Mouse (Mus musculus) G1E (cell line): ENCODE measurements around the gene Skiv2l. TPM values are rescaled to one million over a fixed set of nuclear protein-coding genes. Genes with fewer than 3 reads are reported as not detected.
"Not testable (repeated sequence)": the region's sequence is repeated elsewhere in the genome, so short reads cannot be mapped to it uniquely, and the experiment has no call there.

Experiments
- ATAC-seq: 2 replicates; pipeline ENCODE4 v1.8.0; 2016; ENCODE audit warnings: mild to moderate bottlenecking; ENCODE audit not compliant: insufficient number of reproducible peaks, poor library complexity, low FRiP score, severe bottlenecking; ENCODE audit errors: extremely low read depth
- DNase-seq: peaks from one replicate; pipeline ENCODE4 v3.0.0; 2012; ENCODE audit warnings: low spot score
- H3K27me3 ChIP-seq: 2 replicates; pipeline ENCODE4 v1.6.1; 2012; ENCODE audit warnings: mild to moderate bottlenecking, low read length, inconsistent platforms; ENCODE audit not compliant: insufficient read depth
- H3K36me3 ChIP-seq: replicated peaks from 2 replicates; pipeline ENCODE3; 2012; ENCODE audit warnings: mild to moderate bottlenecking, inconsistent platforms
- H3K4me1 ChIP-seq: 2 replicates; pipeline ENCODE4 v1.6.1; 2012; ENCODE audit warnings: low read depth, low read length, inconsistent platforms, mixed read lengths; ENCODE audit not compliant: insufficient read depth
- H3K4me3 ChIP-seq: 2 replicates; pipeline ENCODE4 v1.5.1; 2012; ENCODE audit warnings: low read depth, mild to moderate bottlenecking, inconsistent platforms, low read length, moderate library complexity, mixed read lengths
- H3K9me3 ChIP-seq: replicated peaks from 2 replicates; pipeline ENCODE4 v1.6.1; 2012; ENCODE audit warnings: inconsistent platforms
- CTCF ChIP-seq: IDR thresholded peaks from 2 replicates; pipeline ENCODE4 v1.5.1; 2012; ENCODE audit warnings: low read depth, low read length, inconsistent platforms, mixed read lengths
- GATA1 ChIP-seq: IDR thresholded peaks from 2 replicates; pipeline ENCODE4 v1.6.1; 2012; ENCODE audit warnings: borderline replicate concordance, low read length, inconsistent platforms, mixed read lengths
- GATA2 ChIP-seq: IDR thresholded peaks from 2 replicates; pipeline ENCODE4 v1.6.1; 2012; ENCODE audit warnings: low read depth, low read length, inconsistent platforms, borderline replicate concordance
- POLR2AphosphoS5 ChIP-seq: IDR thresholded peaks from 2 replicates; pipeline ENCODE4 v1.6.1; 2012; ENCODE audit warnings: low read depth, low read length, inconsistent platforms; ENCODE audit not compliant: insufficient replicate concordance
- TAL1 ChIP-seq: conservative IDR thresholded peaks from 2 replicates; pipeline ENCODE4 v1.6.1; 2012; ENCODE audit warnings: low read depth, low read length, inconsistent platforms, mixed read lengths
- polyA plus RNA-seq: library from polyadenylated mRNA; stranded (reverse); fragments of >175 nt; gene quantifications from 2 replicates; pipeline ENCODE4 v1.2.3, GENCODE M21; 2012
- total RNA-seq, 2 experiments: library from RNA; stranded (forward) in 1 of 2; stranded (reverse) in 1 of 2; fragments of 200-1000 nt in 1 of 2; fragments of >200 nt in 1 of 2; fragmentation: Nextera tagmentation in 1 of 2; gene quantifications; 2 replicates each; pipeline ENCODE4 v1.2.3; 2014 to 2017

Skiv2l gene
- total and polyA plus RNA-seq, 3 experiments = 37.9 to 54.7 (median 45.3) TPM

- TF ChIP-seq CTCF (no peak), GATA1 (no peak), GATA2 (no peak), POLR2AphosphoS5 (no peak), TAL1 (no peak)
- Histone ChIP-seq H3K4me1 (no peaks in the 10 kb centered on the region), H3K36me3 (no peaks in the 10 kb centered on the region), H3K9me3 (no peaks in the 10 kb centered on the region), H3K4me3 (no peak overlapping the region), H3K27me3 (no peaks in the 10 kb centered on the region; the same call in 1 of the 2 replicates)
- no peak for DNase-seq
- no peak for ATAC-seq
These were observed 50.5 kb downstream of the Skiv2l start for GRCm38 (mm10) chr17:34799531-34799925.

- no peaks in the 10 kb centered on the region for H3K4me1 ChIP-seq
- TF ChIP-seq GATA1 = no peak
- TF ChIP-seq TAL1 = no peak
- no peak for TF ChIP-seq POLR2AphosphoS5
- TF ChIP-seq GATA2 = no peak
- TF ChIP-seq CTCF = no peak
- H3K9me3 ChIP-seq = no peaks in the 10 kb centered on the region
- no peak for ATAC-seq
- no peaks in the 10 kb centered on the region for H3K36me3 ChIP-seq
- H3K4me3 ChIP-seq = no peak overlapping the region
- no peaks in the 10 kb centered on the region; the same call in 1 of the 2 replicates for H3K27me3 ChIP-seq
- no peak for DNase-seq
These were observed 51.0 kb downstream of the Skiv2l start for GRCm38 (mm10) chr17:34798866-34799530.

GRCm38 (mm10) chr17:34798071-34798470 lies 51.9 kb downstream of the Skiv2l start:
- not testable (repeated sequence) for DNase-seq, H3K36me3 ChIP-seq, ATAC-seq, H3K4me3 ChIP-seq, H3K4me1 ChIP-seq, H3K9me3 ChIP-seq, H3K27me3 ChIP-seq

DNA sequence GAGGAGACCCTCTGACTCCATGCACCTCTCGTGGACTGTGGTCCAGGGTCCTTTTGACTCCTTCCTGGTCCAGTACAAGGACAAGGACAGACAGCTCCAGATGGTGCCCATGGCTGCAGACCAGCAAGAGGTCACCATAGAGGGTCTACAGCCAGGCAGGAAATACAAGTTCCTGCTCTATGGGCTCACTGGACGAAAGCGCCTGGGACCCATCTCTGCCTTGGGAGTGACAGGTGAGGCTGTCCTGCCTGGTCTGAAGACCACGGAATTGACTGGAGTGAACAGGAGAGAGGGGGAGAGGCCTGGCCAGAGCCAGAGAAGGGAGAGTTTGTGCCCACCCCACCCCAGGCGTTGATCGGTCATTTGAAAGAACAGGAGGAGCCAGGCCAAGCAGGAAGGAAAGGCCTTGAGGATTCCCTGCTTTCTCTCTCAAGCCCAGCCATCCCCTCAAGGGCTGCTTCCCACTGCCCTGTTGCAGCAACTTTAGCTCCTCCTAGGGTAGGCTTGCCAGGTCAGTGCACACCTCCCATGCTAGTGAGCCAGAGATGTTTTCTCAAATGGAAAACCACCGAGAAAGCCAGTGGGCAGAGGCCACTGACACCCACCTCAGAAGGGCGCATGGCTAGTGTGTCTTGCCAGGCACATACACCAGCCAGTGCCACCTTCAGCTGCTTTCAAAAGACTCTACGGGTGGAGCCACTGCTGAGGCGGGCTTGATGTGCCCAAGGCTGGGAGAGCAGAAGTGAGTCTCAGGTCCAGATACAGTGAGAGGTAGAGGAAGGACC lies 52.6 kb downstream of the Skiv2l start:
- not testable (repeated sequence) for ATAC-seq, H3K36me3 ChIP-seq, H3K4me1 ChIP-seq, DNase-seq, H3K4me3 ChIP-seq, H3K27me3 ChIP-seq, H3K9me3 ChIP-seq

- H3K36me3 ChIP-seq = no peaks in the 10 kb centered on the region
- ATAC-seq = no peak
- no peaks in the 10 kb centered on the region for H3K4me1 ChIP-seq
- no peaks in the 10 kb centered on the region for H3K9me3 ChIP-seq
- no peak for DNase-seq
- no peak overlapping the region for H3K4me3 ChIP-seq
- H3K27me3 ChIP-seq = no peaks in the 10 kb centered on the region; the same call in 1 of the 2 replicates
- TF ChIP-seq CTCF = no peak
- TF ChIP-seq GATA1 = no peak
- no peak for TF ChIP-seq TAL1
- TF ChIP-seq GATA2 = no peak
- TF ChIP-seq POLR2AphosphoS5 = no peak
These were observed 53.5 kb downstream of the Skiv2l start for GRCm38 (mm10) chr17:34796311-34797140.

DNA sequence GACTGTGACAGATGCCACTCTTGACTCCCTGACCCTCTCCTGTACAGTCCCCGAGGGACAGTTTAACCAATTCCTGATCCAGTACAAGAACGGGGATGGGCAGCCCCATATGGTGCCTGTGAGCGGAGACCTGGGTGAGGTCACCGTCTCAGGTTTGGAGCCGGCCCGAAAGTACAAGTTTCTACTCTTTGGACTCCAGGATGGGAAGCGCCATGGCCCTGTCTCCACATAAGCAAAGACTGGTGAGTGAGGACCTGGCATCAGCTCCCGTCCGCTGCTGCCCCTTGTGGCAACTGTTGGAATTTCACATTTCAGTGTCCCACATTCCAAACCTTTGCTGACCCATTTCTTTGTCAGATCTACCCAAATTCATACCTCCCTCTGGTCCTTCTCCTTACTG lies 54.4 kb downstream of the Skiv2l start:
- DNase-seq (no peak), ATAC-seq (no peak)
- H3K9me3 ChIP-seq = no peaks in the 10 kb centered on the region

More for the DNA sequence above, 54.4 kb downstream of the Skiv2l start:
- no peak overlapping the region for H3K4me3 ChIP-seq
- TF ChIP-seq GATA2 (no peak), POLR2AphosphoS5 (no peak), GATA1 (no peak), TAL1 (no peak), CTCF (peak; percentile 16; the same call in 1 of the 2 replicates)
- H3K4me1 ChIP-seq = no peaks in the 10 kb centered on the region
- H3K36me3 ChIP-seq = no peaks in the 10 kb centered on the region
- no peaks in the 10 kb centered on the region; the same call in 1 of the 2 replicates for H3K27me3 ChIP-seq
